Mouse (Mus musculus) CD4-positive, CD25-positive, alpha-beta regulatory T cell, adult 4 months (primary cell): ENCODE results near the gene Myo10. TPM values are rescaled to one million over a fixed set of nuclear protein-coding genes. Genes with fewer than 3 reads are reported as not detected.

ENCODE experiments used
- ATAC-seq: one replicate; pipeline ENCODE4 v1.8.0; 2017
- polyA plus RNA-seq, 2 experiments: library from polyadenylated mRNA; unstranded; fragments of 100-300 nt; shearing (Covaris generic); gene quantifications; one replicate each; pipeline ENCODE4 v1.2.1; 2017

Myo10 gene
- polyA plus RNA-seq, 2 experiments from 2014 or later: 0.30 to 0.75 TPM

GRCm38 (mm10) chr15:25767777-25768176 lies 145.5 kb downstream of the Myo10 start:
- ATAC-seq: no peak

GRCm38 (mm10) chr15:25769524-25770255 lies 147.4 kb downstream of the Myo10 start:
- ATAC-seq: no peak

- no peak for ATAC-seq
Observed at GRCm38 (mm10) chr15:25771782-25772181, 149.5 kb downstream of the Myo10 start.

DNA sequence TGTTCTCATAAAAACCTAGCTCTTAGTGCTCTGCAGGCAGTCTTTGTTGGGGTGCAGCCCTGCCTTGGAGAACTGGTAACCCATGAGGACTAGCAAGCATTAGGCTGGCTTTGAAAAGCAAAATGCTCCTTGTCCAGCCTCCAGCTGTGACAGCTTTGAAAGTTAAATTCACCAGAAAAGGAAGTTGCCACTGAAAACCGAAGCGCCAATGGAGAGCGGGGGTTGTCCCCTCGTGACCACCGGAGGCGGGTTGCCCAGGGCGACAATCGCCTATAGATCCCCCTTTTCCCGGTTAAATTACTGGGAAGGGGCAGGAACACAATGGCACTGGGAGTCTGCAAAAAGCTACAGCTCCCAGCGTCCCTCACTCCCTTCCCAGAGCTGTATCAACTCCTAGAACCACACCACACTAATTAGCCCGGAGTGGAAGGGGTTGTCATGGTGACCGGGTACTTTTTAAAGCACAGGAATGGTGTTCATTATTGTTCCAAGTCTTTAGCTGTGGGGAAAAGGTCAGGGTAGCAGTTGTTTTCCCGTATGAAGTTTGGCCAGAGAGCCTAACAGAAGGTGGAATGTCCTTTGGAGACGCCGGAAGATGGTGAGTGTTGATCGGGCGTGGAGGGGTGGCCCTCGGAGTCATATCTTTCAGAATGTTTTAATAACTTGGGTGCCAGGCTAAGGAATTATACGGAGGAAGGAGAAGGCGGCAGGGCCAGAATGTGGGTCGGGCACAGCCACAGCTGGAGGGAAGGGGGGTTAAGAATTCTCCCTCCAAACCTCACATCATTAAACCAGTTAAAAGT lies 151.6 kb downstream of the Myo10 start:
- ATAC-seq: peak; percentile 89

- ATAC-seq: no peak
Observed at GRCm38 (mm10) chr15:25778937-25779336, 156.6 kb downstream of the Myo10 start.

DNA sequence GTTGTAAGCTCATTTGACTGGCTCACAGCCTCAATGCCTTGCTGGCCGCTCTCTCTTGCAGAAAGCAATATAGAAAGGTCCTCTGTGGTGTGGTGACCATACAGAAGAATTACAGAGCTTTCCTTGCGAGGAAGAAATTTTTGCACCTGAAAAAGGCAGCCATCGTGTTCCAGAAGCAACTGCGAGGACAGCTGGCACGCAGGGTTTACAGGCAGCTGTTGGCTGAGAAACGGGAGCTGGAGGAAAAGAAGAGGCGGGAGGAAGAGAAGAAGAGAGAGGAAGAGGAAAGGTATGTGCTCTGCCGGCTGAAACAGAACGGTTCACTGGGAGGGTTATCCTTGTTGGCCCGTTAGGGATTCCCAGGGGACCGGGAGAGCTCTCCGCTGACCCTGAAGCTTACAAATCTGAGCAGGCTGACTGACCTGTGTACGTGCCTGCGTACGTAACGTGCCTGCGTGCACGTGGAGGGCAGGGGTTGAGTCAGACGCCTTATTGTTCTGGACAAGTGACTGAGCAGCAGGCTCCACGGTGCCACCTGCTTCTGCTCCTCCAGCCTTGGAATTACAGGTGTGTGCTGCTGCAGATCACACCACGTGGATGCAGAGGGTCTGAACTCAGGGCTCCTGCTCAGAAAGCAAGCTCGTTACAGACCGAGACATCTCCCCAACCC lies 157.3 kb downstream of the Myo10 start:
- ATAC-seq: no peak

DNA sequence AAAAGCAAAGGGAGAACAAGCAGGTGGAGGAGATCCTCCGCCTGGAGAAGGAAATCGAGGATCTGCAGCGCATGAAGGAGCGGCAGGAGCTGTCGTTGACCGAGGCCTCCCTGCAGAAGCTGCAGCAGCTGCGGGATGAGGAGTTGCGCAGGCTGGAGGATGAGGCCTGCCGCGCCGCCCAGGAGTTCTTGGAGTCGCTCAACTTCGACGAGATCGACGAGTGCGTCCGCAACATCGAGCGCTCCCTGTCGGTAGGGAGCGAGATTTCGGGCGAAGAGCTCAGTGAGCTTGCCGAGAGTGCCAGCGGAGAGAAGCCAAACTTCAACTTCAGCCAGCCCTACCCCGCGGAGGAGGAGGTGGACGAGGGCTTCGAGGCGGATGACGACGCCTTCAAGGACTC lies 158.7 kb downstream of the Myo10 start:
- ATAC-seq: no peak

DNA sequence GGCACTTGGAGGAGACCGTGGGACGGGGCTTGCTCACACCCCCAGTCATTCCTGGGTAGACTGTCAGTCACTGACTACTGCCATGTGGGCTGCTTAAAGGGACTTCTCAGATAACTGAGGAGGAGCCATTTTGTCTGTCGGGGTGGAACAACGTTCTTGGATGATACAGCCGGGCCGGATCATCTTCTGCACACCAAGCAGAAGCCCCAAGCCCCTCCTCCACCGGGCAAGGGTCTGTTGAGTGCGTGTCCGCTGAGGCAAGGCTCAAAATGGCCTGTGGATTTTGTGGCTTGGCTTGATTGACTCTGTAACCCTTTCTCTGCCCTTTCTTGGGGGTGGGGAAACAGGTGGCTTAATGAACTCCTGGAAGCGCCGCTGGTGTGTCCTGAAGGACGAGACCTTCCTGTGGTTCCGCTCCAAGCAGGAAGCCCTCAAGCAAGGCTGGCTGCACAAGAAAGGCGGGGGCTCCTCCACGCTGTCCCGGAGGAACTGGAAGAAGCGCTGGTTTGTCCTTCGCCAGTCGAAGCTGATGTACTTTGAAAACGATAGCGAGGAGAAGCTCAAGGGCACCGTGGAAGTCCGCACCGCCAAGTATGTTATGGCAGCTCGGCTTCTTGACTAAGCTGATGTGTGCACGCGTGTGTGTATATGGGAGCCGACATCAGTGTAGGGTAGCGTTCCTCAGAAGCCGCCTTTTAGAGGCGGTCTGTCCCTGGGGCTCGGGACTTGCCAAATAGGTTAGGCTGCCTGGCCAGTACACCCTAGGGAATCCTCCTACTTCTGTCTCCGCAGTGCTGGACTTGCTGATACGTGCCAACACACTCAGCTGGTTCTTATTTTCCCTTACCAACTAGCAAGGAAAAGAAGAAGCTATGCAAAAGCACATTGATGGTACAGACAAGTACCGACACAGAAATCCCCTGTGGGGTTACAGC lies 163.4 kb downstream of the Myo10 start:
- ATAC-seq: no peak

GRCm38 (mm10) chr15:25787406-25787805 lies 165.1 kb downstream of the Myo10 start:
- no peak for ATAC-seq

GRCm38 (mm10) chr15:25787965-25788364 lies 165.6 kb downstream of the Myo10 start:
- ATAC-seq: no peak

DNA sequence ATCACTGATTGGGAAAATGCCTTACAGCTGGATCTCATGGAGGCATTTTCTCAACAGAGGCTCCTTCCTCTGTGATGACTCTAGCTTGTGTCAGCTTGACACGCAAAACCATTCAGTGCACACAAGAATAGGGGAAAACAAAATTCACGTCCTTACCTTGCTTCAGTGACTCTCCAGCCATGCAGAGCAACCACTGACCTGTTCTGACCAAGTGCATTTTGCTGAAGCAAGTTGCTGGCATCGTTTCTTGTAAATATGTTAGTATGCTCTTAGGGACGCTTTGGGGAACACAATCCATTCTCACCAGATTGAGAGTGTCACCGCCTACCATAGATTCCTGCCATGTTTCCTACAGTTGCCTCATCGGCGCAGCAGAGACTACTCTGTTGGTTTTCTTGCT lies 166.2 kb downstream of the Myo10 start:
- no peak for ATAC-seq

DNA sequence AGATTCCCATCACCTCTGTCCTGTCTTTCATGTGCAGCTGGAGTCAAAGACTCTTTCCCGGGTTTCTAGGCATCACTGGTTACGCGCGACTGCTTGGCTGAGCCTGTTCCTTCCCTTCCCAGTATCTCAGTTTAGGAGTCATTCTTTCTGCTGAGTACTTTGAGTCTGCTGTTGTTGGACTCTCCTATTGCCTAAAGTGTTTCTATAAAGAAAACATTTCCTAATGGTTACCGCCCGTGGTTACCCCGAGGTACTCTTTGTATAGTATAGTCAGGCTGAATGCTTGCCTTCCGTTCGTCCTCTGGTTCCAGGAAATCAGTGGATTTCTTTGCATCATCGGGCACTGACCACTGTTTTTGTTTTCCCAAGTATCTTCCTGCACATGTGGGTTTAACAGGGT lies 166.9 kb downstream of the Myo10 start:
- no peak for ATAC-seq

DNA sequence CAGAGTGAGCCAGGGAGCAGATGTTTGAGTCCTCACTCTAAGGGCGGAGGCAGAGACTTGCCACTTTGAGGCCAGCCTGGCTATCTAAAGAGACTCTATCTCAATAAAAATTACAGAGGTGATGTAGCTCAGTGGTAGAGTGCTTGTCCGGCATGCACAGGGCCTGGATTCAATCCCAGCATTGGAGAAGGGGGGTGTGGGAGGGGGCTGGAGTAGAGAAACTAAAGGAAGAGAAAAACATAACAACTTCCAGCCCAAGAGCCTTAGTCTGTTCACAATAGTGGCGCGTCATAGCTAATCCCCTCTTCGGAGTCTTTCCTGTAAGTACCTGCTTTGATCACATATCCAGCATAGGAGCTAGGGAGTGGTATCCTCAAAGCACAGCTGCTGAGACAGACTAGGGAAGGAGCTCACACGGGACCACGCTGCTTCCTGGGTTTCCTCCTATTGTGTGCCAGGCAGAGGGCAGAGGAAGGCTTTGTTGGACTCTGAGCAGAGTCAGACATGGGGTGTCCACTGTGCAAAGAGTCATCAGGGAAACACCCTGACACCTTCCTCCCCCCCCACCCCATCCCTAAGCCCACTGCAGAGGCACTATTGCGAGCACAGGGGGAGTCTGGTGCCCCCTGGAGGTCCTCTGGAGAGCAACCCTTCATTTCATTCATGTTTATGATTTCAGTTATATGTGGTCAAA lies 169.5 kb downstream of the Myo10 start:
- no peak for ATAC-seq

DNA sequence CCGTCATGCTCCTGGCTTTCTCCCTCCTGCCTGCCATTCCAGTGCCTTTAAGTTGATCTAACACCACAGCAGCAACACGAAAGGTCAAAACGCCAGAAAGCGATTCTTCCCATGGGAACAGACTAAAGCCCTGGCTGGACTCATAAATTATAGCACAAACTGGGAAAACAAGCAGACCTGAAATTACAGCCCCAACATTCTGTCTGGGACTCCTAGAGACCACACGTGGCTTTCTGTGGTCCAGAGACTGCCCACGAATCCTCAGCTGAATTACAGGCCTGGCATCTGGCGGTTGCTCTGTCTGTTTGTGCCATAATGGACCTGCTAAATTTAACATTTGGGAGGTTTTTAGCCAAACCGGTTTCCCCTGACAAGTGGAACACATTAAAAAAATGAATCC lies 171.8 kb downstream of the Myo10 start:
- ATAC-seq: no peak

DNA sequence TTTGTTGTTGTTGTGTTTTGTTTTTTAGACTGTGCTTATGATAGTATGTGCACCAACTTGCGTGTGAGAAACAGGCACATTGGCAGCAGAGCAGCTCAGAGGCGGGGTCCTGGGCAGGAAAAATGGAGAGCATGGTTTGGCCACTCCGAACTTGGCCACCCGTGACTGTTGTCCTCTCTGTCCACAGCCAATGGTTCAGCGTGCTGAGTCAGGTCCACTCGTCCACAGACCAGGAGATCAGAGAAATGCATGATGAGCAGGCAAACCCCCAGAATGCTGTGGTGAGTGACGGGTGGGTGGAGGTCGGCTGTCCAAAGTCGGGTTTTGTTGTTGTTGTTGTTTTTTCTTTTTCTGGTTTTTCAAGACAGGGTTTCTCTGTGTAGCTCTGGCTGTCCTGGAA lies 173.2 kb downstream of the Myo10 start:
- ATAC-seq: no peak

DNA sequence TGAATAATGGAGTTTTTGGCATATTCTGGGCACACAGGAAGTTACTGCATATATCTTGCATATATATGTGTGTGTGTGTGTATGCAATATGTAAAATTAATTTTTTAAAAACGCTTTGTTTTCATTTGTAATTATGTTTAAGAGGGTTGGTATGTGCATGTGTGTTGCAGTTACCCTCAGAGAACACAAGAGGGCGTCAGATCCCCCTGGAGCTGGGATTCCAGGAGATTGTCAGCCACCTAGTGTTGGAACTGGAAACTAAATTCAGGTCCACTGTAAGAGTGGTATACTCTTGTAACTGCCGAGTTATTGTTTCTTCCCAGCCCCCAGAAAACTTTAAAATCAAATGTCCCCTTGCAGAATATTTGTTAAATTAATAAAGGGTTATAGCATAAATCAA lies 174.0 kb downstream of the Myo10 start:
- ATAC-seq: peak; percentile 26

GRCm38 (mm10) chr15:25797179-25797578 lies 174.9 kb downstream of the Myo10 start:
- ATAC-seq: no peak

DNA sequence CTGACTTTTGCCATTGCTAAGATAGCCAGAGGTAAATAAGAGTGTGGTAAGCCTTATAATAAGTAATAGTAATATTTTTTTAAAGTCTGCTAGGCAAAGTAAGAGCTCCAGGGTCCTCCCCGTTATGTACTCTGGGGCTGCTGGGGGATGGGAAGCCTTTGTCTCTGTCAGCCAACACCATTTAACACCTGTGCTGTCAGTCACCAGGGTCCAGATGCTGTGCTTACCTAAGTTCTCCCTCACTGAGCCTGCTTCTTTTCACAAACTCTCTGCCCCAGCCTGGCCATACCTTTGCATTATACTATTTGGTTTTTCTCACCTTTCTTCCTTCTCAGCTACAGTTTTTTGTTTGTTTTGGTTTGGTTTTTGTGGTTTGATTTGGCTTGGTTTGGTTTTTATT lies 175.6 kb downstream of the Myo10 start:
- ATAC-seq: no peak

DNA sequence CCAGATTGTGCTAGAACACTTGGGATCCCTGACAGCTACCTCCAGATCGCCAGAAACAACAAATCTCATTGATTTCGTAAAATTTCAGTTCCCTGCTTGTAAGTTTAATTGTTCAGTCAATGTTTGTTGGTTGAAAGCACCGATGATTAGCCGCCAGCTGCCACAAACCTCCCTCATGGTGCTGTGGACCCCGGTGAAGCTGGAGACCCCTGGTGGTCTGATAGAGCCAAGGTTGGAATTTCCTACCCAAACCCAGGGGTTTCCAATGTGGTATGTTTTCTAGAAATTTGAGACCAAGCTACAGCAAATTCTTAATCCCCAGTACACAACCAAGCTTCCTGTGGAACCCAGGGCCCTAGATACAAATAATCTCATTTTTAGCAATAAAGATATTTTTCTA lies 179.4 kb downstream of the Myo10 start:
- no peak for ATAC-seq

- ATAC-seq: no peak
Observed at GRCm38 (mm10) chr15:25802194-25802593, 179.9 kb downstream of the Myo10 start.

DNA sequence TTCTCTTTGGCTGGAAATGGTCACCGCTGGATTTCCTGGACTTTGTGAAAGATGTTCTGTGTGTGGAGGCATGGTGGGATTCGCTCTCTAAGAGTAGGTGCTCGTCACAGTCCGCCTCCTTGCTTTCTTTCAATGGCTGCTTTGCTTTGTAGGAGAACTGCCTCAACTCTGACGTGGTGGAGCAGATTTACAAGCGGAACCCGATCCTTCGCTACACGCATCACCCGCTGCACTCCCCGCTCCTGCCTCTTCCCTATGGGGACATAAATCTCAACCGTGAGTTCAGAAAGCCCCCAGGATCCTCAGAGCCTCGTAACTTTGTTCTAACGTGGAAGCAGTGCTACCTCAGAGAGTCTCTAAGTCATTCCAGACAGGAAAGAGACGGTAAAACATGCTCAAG lies 180.8 kb downstream of the Myo10 start:
- ATAC-seq: no peak
